Mouse (Mus musculus): Measurements from ENCODE around the gene Snx8. TPM values are rescaled to one million over a fixed set of nuclear protein-coding genes. Genes with fewer than 3 reads are reported as not detected.

The Snx8 gene
- polyA plus RNA-seq, 1 experiment: 1.0 TPM

DNA sequence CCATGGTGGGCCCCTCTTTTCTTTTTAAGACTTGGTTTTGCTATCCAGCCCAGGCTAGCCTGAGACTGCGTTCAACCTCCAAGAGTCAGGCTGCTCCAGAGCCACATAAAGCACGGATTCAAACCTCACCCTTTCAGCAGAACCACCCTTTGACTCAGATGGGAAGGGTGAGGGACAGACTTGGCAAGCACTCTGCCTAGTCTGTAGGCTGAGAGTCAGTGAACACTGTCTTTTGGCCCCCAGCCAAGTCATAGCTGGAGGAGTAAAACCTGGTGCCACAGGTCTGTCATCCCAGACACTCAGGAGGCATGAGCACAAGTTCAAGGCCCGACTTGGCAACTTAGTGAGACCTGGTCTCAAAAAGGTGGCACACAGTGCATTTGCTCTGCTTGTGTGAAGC lies 72.3 kb downstream of the Snx8 start:
- Histone ChIP-seq H3K36me3 (ENCODE audit: control insufficient read depth) (peaks cover 72% of the 10 kb centered on the region), H3K27me3 (ENCODE audit: control insufficient read depth) (no peaks in the 10 kb centered on the region), H3K4me3 (replicated peaks) (no peak overlapping the region), H3K4me1 (ENCODE audit: control insufficient read depth) (peaks cover 47% of the 10 kb centered on the region), H3K9me3 (ENCODE audit: control insufficient read depth, low read length) (no peaks in the 10 kb centered on the region)
- no peak for TF ChIP-seq TAL1 (IDR thresholded peaks at IDR 0.05; ENCODE audit: low read length)
- no peak for TF ChIP-seq GATA1 (IDR thresholded peaks at IDR 0.05; ENCODE audit: low read length)

DNA sequence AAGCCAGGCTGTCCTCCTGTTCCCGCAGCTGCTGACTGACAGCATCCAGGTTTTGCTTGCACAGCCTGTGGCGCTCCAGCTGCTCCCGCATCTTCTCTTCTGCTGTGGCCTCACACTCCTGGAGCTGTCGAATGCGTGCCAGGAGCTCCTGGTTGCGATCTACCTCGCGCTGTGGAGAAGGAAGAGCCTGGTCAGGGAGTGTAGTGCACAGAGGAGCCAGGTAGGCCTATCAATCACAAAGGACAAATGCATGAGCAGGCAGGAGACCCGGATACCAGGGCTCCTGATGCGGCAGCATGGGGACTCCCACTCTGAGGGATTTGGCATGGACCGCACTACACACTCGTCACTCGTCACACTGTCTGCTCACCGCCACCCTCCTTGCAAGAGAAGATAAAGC lies 81.5 kb downstream of the Snx8 start:
- TF ChIP-seq TAL1 (IDR thresholded peaks at IDR 0.05; ENCODE audit: low read length) (no peak; the same call in 2 of the 3 replicates), GATA1 (IDR thresholded peaks at IDR 0.05; ENCODE audit: low read length) (no peak)
- H3K27me3 ChIP-seq (ENCODE audit: control insufficient read depth): no peaks in the 10 kb centered on the region
- H3K36me3 ChIP-seq (ENCODE audit: control insufficient read depth): peaks cover 96% of the 10 kb centered on the region
- H3K9me3 ChIP-seq (ENCODE audit: control insufficient read depth, low read length): no peaks in the 10 kb centered on the region
- no peak overlapping the region for H3K4me3 ChIP-seq (replicated peaks)
- no peaks in the 10 kb centered on the region for H3K4me1 ChIP-seq (ENCODE audit: control insufficient read depth)

- Histone ChIP-seq H3K4me1 (ENCODE audit: control insufficient read depth) (no peaks in the 10 kb centered on the region), H3K27me3 (ENCODE audit: control insufficient read depth) (no peaks in the 10 kb centered on the region), H3K4me3 (replicated peaks) (no peak overlapping the region), H3K9me3 (ENCODE audit: control insufficient read depth, low read length) (no peaks in the 10 kb centered on the region), H3K36me3 (ENCODE audit: control insufficient read depth) (peaks cover 95% of the 10 kb centered on the region)
- TF ChIP-seq GATA1 (IDR thresholded peaks at IDR 0.05; ENCODE audit: low read length) (no peak), TAL1 (IDR thresholded peaks at IDR 0.05; ENCODE audit: low read length) (no peak)
Measured at GRCm38 (mm10) chr5:140306016-140306415, 83.0 kb downstream of the Snx8 start.

DNA sequence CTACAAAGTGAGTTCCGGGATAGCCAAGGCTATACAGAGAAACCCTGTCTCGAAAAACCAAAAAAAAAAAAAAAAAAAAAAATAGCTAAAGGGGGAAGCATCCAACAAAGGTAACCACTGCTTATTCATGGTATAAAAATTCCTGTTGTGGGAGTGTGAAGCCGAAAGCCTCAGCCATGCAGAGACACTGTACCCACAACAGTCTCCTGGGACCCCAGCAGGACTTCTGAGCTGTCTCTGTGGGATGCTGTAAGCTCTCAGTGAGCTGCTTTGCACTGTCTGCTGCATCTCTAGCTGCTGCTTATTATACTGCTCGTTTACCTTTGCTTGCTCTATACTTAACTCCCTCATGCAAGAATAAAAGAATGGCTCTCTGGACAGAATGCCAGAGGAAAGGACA lies 90.8 kb downstream of the Snx8 start:
- peaks cover 92% of the 10 kb centered on the region for H3K36me3 ChIP-seq (ENCODE audit: control insufficient read depth)
- H3K4me1 ChIP-seq (ENCODE audit: control insufficient read depth): no peaks in the 10 kb centered on the region
- TF ChIP-seq TAL1 (IDR thresholded peaks at IDR 0.05; ENCODE audit: low read length) (no peak), GATA1 (IDR thresholded peaks at IDR 0.05; ENCODE audit: low read length) (no peak)
- H3K4me3 ChIP-seq (replicated peaks): no peak overlapping the region
- no peaks in the 10 kb centered on the region for H3K9me3 ChIP-seq (ENCODE audit: control insufficient read depth, low read length)
- no peaks in the 10 kb centered on the region for H3K27me3 ChIP-seq (ENCODE audit: control insufficient read depth)

- no peaks in the 10 kb centered on the region for H3K4me1 ChIP-seq (ENCODE audit: control insufficient read depth)
- peaks cover 92% of the 10 kb centered on the region for H3K36me3 ChIP-seq (ENCODE audit: control insufficient read depth)
- H3K27me3 ChIP-seq (ENCODE audit: control insufficient read depth): no peaks in the 10 kb centered on the region
- TF ChIP-seq TAL1 (IDR thresholded peaks at IDR 0.05; ENCODE audit: low read length) (no peak), GATA1 (IDR thresholded peaks at IDR 0.05; ENCODE audit: low read length) (no peak)
- no peaks in the 10 kb centered on the region for H3K9me3 ChIP-seq (ENCODE audit: control insufficient read depth, low read length)
- no peak overlapping the region for H3K4me3 ChIP-seq (replicated peaks)
Measured at GRCm38 (mm10) chr5:140292152-140292551, 96.9 kb downstream of the Snx8 start.

Other genes with a start within 250 kb of the Snx8 start
- gene Mad1l1, start 67.7 kb downstream of the Snx8 start, polyA plus RNA-seq (2012): 2.4 and 2.9 TPM in 2 replicates
- gene Nudt1, start 67.6 kb downstream of the Snx8 start, polyA plus RNA-seq (2012): 1.2 and 1.3 TPM in 2 replicates
- 0.71 and 0.72 TPM in 2 replicates for gene Mrm2, start 57.4 kb downstream of the Snx8 start, polyA plus RNA-seq (2012)
- gene Eif3b, start 30.1 kb upstream of the Snx8 start, polyA plus RNA-seq (2012): 7.2 and 9.3 TPM in 2 replicates
- gene Gm4869, start 56.4 kb upstream of the Snx8 start, polyA plus RNA-seq (2012): not detected in 2 replicates
- gene Chst12, start 116.3 kb upstream of the Snx8 start, polyA plus RNA-seq (2012): 0.32 and 0.50 TPM in 2 replicates
- gene Grifin, start 175.8 kb upstream of the Snx8 start, polyA plus RNA-seq (2012): 5.4 and 6.1 TPM in 2 replicates
- gene Lfng, start 218.1 kb upstream of the Snx8 start, polyA plus RNA-seq (2012): 2.6 and 3.7 TPM in 2 replicates

Measured in erythroblast, embryonic 14.5 days (primary cell).